Mouse (Mus musculus): ENCODE data around the gene Sgk1. TPM values are rescaled to one million over a fixed set of nuclear protein-coding genes. Genes with fewer than 3 reads are reported as not detected.

Sgk1 gene
- total RNA-seq, 2 experiments from 2014 or later, result 5.4 to 28.0 TPM

Other genes starting within 250 kb of the Sgk1 start
- gene 4930444G20Rik, start 185.9 kb downstream of the Sgk1 start, total RNA-seq (2015), result not detected in 2 replicates
- gene 4930444G20Rik, start 185.9 kb downstream of the Sgk1 start, total RNA-seq (2017), result not detected in 2 replicates